Mouse (Mus musculus): ENCODE measurements around the gene Armh3.

Armh3 gene

DNA sequence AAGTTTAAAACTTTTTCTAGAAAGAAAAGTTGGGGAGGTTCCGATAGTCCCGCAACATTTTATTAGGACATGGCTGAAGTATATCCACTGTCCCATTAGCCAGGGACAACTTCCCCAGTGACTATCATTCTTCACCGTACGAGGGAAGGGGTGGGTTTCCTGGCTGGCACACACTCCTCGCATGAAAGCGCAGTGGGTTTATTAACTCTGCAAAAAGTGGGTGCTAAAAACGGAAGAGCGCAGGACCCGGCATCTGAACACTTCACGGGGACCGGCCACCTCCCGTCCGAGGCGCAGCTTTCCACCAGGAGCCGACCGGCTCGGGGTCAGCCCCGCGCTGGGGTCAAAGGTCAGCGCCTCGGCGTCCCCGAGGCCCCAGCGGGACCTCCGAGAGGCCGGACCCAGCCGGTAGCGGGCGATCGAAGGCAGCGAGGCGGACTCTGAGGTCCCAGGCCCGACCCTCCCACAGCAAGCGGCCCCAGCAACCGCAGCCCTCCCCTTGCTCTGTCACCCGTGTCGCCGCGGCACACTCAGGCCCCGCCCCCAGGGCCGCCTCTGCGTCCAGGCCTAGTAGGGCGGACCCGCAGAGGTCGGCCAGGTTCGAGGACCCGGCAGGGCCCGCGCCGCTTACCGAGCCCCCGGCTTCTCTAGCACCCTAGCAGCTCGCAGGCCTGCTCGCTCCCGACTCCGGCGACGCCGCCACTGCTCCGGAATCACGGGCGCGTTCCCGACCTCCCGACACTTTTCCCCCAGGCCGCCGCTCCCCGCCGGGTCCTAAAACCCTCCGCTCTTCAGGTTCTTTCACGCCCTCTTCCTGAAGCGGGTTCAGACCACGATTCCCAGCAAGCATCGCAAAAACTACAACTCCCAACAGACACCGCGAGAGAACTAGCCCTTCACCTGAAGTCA lies at the start of gene Armh3:
Gene Armh3 (minus strand): TSS at position 704 of the 909 bp plus-strand sequence.
- peak; percentile 95 for DNase-seq (ENCODE audit: extremely low spot score)

DNA sequence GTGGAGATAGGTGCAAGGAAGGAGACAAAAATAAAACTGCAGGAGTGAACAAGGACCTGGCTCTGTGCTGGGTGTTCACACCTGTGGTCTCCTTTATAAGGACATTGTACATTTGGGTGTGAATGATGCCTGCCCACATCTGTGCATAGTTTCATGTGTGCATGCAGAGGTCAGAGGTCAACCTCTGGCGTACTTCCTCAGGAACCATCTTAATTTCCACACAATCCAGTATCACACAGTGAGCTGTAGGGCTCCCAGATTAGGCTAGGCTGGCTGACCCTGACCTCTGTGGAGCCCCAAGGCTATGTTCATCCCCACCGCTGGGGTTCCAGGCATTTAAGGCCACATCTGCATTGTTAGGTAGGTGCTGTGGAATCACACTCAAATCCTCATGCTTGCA lies 49.1 kb upstream of the Armh3 start:
- no peak for DNase-seq (ENCODE audit: extremely low spot score)

DNA sequence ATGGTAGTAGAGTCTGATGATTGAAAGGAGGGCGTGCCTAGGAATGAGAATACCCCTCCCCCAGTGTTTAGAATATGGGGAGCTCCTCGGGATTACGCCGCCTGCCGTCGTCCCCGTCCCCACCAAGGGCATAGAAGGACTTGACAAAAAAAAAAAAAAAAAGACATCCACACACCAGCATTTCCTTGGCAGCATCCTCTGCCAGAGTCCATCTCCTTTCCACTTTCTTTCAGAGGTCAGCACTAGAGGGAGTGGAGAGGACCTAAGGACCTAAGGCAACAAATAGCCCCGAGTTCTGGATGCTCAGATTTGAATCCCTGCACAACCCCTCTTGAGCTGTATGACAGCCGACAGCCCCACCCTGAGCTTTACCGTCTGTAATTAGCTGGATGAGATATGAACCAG lies 48.3 kb upstream of the Armh3 start:
- DNase-seq (ENCODE audit: extremely low spot score): no peak

DNA sequence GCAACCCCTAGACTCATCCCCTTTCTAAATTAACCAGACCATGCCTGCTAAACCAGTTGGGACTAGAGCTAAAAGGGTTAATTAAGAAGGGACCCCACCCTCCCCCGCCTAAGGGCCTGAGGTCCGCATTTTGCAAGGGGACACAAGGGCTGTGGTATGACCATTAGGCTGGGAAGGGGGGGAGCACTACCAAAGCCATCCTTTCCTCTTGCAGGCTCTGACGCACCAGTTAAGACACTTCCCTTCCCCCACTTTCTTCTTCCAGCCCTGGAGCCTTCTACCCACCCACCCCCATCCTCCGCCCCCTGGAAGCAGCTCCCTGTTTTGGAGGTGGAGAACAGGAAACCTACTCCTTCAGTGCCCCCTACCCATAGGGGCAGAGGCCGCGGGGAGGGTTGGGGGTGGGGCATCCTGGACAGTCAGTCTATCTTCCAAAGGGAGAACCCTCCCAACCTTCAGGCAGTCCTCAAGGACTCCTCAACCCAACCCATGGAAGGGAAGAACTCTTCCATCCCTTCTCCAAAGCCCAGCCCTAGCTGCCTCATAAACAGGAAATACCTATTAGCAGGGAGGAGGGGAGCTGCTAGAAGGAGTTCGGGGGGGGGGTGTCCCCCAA lies 47.5 kb upstream of the Armh3 start:
- DNase-seq (ENCODE audit: extremely low spot score): peak; percentile 86

DNA sequence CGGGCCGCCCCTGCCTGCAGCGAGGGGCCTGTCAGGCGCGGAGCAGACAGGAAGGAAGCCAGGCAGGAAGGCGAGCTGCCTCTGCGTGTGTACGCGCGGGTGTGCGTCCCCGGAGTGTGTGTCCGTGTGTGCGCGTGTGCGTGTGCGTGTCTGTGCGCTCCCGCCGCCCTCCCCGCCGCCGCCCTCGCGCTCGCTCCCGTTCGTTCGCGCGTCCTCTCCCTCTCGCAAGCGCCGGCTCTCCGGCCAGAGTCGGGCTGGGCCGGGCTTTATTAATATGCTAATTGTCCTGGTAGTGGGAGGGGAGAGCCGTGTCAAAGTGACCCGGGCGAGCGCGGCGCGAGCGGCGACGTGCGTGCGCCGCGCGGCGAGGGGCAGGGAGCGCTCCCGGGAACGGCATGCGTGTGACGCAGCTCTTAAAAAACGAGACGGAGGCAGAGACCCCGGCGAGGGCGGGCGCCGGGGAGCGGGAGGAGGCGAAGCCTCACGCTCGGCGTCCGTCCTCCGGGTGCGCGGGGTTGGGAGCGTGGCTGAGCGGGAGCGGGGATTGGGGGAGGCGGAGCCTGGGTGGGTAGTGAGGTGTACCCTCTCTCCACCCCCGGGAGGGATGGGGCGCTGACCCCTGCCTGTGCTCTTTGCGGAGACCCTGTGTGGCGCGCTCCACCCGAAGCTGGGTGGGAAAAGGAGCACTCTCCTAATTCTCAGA lies 46.9 kb upstream of the Armh3 start, which contains the start of gene Ldb1:
Gene Ldb1 (minus strand): TSS at position 222 of the 703 bp plus-strand sequence.
- peak; percentile 89 for DNase-seq (ENCODE audit: extremely low spot score)

DNA sequence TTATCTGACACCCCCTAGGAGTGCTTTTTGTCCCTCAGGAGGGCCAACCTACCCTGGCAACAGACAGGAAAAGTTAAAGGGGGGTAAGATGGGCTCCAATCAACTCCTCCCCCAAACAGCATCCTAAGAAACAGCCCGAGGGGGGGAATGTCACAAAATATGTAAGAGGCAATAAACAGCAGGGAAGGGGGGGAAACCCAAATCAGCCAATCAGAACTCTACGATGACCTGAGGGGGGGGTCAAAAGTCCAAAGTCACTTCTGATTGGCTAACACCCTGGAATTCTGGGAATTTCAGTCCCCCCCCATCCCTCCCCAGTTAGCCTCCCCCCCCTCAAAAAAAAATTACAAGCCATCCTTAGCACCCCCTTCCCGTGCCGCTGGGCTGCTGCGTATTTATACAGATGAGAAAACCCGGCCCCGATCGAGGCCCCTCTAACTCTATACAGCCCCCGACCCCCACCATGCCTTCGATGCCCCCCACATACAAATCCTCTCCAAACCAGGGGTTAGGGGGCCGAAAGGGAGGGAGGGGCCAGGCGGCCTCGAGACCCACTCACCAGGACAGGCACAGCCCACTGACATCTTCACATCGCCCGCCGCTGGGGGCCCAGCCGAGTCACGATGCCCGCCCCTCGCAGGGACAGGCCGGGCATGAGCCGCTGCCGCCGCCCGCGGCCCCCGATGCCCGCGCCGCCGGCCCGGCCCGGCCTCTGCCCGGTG lies 46.1 kb upstream of the Armh3 start, which contains the start of gene Pprc1:
Gene Pprc1 (plus strand): TSS at position 616 of the 722 bp plus-strand sequence.
- DNase-seq (ENCODE audit: extremely low spot score): peak; percentile 62

DNA sequence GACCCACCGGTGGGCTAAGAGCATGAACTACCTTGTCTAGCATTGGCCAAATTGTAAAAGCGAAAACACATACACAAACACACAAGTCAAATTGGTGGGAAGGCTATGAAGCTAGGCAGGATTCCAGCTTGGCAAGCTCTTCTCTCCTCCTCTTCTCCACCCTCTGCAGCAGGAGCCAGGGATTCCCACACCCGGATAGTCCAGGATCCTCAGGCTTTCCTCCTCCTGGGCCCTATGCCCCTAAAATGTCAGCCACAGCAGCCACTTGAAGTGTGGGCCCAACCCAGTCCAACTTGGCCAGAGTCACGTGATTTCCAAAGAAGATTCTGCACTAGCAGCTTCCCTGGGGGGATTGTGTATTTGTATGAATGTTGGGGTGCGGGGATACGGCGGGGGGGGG lies 45.1 kb upstream of the Armh3 start:
- DNase-seq (ENCODE audit: extremely low spot score): no peak

DNA sequence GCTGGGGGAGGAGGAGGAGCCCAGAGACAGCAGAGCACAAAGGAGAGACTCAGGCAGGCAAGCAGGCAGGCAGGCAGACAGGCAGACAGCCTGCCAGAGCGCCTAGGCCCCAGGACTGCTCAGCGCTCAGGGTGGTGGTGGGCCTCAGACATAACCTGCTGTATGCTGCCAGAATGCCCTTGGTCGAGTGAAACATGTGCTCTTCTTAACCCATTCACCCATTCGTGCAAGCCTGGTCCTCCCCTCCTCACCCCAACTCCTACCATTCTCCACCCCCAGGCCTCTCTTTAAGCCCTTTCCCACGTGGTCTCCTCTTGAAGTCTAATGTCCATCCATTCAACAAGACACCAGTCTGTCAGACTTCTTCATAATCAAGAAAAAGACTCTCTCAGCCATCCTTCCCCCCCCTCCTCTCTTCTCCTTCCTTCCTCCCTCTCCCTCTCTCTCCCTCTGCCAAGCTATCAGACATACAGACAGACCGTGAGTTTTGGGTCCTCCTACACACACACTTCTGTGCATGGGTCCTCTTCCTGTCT lies 44.3 kb upstream of the Armh3 start:
- peak; percentile 75 for DNase-seq (ENCODE audit: extremely low spot score)

DNA sequence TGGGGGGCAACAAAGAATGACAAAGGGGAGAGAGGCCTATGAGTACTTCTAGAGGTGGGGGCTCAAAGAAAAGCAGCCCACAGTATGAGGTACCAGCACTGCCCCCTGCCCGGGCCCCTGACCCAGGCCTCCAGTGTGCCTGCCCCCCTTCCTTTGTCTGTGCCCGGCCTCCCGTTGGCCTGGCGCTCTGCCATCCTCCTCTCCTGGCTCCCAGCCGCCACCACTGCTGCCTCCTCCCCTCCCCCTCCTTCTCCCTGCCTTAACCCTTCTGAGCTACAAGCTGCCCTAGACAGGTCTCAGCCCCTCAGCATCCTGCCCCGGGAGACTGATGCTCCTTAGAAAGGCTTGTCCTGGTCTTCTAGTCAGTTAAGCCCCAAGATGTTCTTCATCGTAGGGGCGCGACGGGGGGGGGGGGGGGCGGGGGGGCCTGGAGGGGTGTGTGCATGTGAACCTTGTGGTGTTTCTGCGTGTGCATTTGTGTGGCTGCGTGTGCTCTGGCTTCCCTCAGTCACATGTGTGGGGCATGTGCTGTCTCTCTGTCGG lies 43.7 kb upstream of the Armh3 start:
- DNase-seq (ENCODE audit: extremely low spot score): peak; percentile 81

DNA sequence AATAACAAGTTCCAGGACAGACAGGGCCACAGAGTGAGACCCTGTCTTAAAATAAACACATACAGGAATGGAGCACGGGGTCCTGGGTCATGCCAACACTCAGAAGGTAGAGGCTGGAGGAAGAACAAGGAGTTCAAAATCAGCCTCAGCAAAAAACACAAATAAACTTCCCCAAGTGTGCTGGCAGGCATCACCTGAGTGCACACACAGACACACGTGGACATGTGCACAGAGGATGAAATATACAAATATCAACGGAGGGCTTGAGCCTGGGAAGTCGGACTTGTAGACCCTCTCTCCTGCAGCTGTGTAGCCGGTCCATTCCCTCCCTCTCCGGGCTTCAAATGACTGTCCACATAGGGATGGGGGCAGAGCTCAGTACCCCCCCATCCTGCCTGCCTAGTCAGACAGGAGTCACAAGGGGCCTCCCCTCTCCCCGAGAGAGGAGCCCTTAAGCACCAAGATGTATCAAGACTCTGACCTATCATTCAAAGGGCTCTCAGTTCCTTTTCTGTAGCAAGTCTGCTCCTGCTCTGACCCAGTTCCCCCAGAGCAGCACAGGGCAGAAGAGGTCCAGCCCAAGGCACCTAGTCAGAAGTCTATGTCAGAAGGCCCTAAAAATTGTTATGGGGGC lies 43.1 kb upstream of the Armh3 start:
- DNase-seq (ENCODE audit: extremely low spot score): no peak

DNA sequence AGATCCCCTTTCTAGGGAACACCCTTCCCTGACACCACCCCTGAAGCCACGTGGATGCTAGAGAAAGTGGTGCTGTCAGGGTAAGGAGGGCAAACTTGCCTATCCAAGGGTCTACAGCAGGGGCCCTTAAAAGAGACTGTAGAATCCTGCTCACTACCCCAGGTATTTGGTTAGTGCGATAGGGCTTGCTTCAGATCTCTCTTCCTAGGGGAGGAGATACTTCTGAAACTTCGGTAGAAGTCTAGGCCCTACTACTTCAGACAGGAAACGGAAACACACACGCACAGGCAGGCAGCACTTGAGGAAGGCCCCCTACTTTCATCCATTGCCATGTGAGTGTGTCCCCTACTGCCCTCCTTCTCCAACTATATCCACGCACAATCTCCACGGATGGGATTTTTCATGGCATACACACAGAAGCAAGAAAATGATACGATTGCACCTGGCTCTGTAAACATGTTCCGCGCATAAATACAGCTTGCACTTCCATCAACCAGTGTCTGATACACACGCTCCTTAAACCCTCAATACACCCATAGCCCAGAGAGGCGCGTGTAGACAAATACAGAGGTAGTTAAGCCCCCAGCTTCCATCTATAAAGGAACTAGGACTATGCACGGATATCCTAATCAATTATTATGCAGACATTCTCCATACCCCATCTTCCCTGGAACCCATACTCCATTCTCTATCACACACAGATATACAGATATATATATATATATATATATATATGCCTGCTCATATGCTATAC lies 42.0 kb upstream of the Armh3 start:
- DNase-seq (ENCODE audit: extremely low spot score): no peak

DNA sequence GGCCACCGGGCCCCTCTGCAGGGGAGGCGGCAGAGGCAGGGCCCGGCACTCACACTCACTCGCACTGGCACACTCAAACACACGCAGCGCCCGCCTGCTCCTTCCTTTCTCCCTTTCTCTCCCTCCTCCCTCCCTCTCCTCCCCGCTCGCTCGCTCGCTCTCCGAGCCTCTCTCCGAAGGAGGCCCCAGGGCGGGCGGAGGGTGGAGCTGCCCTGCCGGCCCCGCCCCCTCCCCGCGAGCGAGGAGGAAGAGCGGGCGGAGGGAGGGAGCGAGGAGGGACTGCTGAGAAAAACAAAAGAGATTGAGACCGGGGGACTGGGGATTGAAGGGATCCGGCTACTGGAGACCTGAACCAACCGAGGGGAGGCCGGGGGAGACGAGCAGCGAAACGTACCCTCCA lies 41.2 kb upstream of the Armh3 start:
- peak; percentile 94 for DNase-seq (ENCODE audit: extremely low spot score)

DNA sequence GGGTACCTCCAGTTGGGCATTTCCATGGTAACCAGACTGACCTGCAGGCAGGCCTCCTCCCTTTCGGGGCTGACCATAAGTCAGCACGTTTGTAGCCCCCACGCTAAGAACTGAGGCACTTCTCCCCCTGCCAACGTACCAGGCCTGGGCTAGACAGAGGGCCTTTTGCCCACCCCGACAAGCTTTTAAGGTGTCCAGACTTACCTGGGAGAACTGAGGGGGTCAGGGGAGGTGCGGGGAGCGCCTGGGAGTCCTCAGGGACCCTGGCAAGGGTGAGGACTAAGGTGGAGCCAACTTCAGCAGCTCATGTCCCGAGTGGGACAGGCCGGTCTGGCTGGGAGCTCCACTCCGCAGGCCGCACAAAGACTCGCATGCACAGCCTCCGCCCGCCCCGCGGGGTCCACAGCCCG lies 40.6 kb upstream of the Armh3 start:
- peak; percentile 47 for DNase-seq (ENCODE audit: extremely low spot score)

DNA sequence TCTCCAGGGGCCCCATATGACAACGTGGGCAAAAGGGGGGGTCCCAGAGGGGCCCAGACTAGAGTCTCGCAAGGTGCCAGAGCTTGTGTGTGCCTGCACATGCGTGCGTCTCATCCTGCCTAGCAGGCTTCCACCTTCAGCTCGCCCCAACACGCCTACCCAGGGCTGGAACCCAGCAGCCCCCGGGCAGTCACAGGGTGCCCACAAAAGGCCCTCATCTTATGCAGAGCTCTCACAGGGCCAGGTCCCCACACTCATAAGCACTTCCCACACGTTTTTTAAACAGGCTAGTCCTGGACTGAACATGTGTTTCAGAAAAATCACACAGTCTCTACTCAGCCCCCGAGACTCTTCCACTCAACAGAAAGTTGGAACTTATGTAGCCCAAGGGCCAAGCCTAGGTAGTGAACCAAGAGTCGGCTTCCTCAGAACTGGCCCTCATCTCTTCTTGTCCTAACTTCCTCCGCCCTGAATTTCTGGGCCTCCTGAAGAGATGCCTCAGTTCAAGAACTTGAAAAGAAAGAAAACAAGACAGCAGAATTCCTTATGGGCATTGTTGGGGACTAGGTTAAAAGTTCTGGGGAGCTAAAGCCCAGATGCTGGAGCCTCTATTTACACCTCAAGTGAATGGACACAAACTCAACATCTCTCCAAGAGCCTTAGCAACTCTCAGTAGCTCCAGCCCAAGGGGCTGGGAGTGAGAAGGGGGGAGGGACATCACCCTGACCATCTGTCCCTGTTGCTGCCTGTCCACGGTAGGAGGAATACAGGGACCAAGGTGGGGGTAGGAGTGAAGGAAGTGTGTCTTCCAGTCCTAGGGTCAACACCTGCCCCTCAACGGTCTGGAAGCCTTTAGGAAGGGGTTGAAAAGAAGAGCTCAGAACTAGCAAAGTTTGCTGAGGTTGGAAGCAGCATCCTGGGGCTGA lies 39.9 kb upstream of the Armh3 start:
- DNase-seq (ENCODE audit: extremely low spot score): no peak

DNA sequence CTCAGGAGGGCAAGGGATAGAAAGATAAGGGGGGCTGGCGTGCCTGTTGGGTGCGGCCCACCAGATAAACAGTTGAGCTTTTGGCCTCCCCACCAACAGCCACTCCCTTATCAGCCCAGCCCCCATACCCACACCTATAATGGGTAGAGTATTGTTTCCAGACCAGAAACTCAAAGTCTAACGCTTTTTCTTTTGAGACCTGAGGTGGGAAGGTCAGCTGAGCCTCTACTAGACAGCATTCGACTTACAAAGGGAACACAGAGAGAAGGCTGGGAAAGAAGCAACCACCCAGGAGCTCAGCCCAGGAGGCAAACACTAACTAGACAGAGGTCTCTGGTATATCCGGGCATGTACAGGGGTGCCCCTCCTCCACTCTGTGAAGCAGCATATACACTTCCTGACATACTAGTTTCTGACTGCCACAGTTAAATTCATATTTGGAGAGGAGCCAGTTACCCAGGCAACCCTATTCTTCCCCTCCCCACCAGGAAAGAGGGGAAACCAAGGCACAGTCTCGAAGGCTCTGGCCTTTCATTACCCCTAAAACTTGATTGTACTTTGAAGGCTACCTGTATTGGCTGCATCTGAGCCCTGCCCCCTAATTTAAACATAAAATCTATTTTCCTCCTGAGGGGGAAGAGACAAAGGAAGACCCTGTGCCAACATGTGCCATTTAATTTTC lies 39.1 kb upstream of the Armh3 start:
- DNase-seq (ENCODE audit: extremely low spot score): no peak

DNA sequence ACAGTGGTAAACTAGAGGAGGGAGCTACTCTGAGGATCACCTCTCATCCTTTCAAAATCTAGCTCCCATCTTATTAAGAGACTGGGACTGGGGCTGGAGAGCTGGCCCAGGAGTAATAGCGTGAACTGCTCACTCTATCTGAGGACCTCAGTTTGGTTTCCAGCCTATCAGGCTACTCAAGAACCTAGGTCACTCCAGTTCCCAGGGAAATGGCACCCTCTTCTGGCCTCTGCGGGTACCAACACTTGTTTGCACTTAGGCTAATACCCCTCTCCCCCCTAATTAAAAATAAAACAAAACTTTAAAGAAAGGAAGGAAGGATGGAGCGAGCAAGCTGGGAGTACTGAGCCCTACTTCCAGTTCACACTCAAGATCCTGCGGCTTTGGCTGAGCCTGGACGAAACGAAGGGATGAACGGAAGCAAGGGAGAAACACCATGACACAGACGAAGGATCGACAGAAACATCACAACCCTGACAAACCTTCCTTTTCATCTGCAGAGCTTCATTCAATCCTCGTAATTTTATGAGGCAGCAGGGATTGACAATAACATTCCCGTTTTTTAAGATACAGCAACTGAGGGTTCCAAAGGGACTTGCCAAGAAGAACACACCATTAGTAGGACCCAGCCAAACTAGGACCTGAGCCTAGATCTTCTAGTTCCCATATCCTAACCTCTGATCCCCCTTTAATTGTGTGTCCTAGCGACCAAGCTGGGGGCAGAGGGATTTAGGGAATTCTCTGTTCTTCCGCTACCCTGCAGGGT lies 38.4 kb upstream of the Armh3 start:
- DNase-seq (ENCODE audit: extremely low spot score): no peak

DNA sequence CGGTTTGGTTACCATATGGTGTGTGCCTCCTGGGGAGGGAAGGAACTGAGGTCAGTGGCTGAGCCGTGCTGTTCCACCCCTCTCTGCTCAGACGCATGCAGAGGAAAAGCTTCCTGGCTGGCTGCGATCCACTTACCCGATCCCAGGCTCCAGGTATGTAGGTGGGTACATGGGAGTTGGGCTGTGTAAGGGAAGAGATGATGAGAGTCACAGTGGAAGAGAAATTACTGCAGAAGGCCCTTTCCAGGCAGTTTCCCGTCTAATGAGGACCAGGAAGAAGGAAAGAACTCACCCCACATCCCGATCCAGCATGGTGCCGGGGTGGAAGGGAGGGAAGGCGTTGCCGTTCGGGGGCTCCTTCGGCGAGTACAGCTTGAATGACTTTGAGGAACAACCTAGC lies 37.7 kb upstream of the Armh3 start:
- no peak for DNase-seq (ENCODE audit: extremely low spot score)

DNA sequence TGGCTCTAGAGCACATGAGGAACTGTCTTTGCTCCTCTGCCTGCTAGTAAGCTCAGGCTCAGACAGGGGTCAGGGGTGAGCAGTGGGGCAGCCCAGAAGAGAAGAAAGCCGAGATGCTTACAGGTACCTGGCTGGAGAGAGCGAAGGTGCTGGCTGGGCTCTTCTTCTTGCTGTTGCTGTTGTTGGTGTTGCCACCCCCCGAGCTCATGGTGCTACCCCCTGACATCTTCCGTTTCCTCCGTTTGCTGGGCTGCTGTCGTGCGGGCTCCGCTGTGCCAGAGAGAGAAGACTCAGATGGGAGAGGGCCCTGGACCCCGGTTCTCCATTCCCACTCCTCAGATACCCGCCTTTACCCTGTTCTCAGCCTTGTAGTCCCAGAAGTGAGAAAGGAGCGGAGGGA lies 35.6 kb upstream of the Armh3 start:
- DNase-seq (ENCODE audit: extremely low spot score): no peak
